Mouse (Mus musculus) frontal cortex, adult (tissue): ENCODE data around the gene 4933428G20Rik.

Source experiments
- ATAC-seq: cut with Nextera tagmentation; 2 replicates; pipeline ENCODE4 v1.9.2; 2017; ENCODE audit warnings: mild to moderate bottlenecking, moderate library complexity, mixed read lengths; ENCODE audit not compliant: low TSS enrichment

4933428G20Rik gene

DNA sequence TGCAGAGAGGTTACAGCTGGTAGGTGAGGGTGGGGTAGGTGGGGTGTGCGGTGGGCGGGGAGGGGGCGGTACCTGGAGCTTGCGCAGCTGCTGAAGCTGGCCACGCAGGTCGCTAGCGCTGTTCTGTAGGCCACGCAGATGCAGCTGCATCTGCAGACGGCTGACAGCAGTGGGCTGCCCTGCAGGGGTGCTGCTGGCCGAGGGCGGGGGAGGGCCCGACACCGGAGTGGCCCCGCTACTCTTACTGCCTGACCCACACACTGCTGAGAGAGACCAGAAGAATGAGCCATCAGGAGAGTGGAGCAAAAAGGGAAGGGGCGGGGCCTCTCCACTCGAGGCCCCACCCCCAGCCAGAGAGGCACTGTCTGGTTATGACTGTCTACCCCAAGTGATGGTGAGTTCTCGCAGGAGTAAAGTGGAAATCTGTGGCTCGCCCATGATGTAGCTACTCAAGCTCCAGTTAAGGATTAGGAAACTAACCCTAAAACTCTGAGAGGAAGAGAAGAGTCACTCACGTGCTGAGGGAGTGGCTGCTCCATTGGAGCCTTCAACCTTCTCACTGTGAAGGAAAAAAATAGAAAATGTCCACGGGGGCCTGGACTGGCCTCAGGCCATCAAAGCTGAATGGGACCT, 32.9 kb upstream of the 4933428G20Rik start:
- ATAC-seq = no peak

DNA sequence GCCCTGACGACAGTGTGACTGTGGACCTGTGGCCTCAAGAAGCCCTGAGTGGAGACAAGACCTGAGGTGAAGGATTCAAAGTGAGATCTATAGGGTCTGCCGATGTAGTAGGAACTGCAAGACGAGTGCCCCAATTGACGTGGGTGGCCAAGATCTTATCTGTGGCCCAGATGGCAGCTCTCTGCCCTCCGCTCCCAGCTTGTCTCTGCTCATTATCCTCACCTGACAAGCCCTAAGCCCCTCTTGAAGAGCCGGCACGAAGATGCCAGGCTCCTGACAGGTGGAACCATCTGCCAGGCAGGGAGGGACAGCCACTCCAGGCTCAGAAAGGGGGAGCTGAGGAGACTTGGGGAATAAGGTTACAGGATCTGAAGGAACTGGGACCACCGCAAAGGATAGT, 32.2 kb upstream of the 4933428G20Rik start:
- no peak for ATAC-seq

DNA sequence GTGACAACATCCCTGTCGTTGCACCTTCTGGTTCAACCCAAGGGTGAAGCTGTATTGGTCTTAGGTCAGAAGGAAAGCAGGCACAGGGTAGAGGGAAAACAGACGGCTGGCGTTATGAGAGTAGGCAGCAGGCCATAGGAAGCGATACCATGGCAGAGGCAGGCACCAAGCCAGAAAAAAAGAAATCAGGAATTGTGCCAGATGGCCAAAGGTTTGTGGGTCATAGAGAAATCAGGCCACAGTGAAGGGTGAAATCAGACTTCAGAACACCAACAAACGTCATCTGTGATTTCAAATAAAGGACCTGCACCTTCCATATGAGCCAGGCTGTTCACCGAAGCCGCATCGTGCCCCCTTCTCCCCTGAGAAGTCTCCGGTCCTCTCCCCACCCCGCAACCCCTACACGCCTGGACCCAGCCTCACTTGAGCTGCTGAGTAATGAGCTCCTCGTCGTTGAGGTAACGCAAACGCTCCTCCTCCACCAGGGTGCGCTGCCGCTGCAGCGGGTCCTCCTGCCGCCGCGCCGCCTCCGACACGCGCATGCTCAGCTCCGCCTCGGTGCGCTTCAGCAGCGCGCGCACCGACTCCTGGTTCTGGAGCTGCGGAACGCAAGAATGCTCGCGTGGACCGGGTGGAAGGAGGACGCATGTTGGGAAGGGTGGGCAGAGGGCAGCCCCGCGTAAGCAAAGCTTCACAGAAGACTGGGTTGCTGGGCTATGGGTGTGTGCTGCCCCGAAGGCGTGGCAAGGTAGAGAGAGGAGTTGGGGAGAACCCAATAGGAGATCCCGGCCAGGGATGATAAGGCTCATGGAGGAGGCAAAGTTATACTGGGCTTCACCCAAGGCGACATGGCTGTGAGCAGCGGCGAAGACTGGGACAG, 31.5 kb upstream of the 4933428G20Rik start:
- peak; percentile 58 for ATAC-seq

DNA sequence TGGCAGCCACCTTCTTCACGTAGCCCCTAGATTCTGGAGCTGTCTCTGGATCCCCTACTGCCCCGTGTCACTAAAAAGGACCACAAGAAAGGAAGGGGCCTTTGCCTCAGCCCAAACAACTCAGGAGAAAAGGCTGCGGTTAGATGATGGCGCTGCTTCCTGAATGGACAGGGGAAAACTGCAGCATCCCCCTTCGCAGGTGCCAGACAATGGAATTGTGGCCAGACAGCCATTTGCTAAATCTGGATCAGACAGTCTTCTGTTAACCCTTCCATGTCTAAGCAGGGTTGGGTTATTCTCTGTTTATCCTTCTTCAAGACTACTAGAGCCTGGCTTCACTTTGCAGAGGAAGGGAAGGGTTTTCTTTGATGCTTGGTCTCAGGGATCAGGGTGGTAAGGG, 30.8 kb upstream of the 4933428G20Rik start:
- no peak for ATAC-seq

DNA sequence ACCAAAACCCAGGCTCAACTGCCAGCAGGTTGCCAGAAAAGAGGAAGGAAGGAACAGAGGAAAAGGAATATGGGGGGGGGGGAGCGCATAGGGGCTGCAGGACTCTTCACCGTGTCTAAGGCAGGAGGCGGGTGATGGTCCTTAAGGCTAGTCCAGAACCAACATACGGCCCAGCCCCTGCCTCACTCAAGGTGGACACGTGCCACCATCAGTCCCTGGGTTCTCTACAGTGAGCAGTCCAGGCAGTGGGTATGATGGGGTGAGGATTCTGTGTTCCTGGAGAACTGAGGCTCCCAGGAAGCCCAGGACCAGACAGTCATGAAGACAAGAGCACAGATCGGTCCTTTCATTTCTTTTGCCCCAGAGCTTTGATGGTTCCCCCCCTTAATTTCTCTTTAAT, 29.9 kb upstream of the 4933428G20Rik start:
- ATAC-seq = no peak

DNA sequence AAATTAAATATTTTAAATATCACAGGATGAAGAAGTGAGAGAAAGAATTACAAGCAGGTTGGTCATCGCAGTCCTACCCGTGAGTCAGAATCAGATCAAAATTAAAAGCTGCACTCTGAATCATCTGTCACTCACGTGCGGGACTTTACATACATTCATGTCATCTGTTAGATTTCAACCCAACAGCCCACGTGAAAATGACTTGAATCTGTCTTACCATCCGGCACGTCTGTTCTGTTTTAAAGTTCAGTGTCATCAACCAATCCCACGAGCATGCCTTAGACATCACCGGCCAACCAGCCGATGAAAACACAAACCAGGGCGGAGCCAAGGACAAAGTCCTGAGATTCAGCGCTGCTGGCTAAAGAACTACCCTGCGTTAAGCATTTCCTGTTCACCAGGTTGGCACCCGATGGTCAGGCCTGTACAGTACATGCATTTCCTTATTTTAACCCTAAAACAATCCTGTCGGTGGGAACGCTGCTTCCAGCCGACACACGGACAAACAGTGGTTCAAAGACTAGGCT, 28.2 kb upstream of the 4933428G20Rik start:
- no peak for ATAC-seq

DNA sequence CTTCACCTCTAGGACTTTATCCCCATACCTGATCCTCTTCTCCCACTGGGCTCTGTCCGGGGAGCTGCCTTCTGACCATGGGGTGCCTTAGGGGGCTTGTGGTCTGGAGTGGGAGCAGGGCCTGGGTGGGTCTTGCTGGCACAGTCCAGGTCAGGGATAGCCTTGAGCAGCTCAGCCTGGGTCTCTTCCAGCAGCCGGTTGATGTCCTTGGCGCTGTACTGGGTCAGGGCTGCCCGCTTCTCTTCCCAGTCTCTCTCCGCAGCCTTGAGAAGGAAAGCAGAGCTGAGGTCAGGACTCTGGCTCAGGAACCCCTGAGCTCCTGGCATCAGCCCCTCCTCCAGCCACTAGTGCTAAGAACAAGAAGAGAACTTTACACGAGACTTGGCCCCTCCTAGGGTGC, 25.2 kb upstream of the 4933428G20Rik start:
- no peak for ATAC-seq

DNA sequence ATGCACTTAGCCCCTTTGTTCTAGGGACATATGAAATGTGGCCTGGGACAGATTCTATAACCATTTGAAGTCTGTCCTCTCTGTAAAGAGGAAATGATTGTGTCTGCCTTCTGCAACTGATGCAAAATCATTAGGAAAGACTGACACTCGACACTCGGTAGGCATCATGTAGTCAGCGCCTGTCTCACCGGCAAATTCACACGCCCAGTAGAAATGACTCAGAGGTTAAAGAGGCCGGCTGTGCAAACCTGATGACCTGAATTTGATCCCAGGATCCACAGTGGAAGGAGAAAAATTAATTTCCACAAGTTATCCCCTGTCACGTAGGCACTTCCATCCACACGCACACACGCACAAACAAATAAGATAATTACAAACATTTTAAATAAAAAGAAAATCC, 24.2 kb upstream of the 4933428G20Rik start:
- no peak for ATAC-seq

DNA sequence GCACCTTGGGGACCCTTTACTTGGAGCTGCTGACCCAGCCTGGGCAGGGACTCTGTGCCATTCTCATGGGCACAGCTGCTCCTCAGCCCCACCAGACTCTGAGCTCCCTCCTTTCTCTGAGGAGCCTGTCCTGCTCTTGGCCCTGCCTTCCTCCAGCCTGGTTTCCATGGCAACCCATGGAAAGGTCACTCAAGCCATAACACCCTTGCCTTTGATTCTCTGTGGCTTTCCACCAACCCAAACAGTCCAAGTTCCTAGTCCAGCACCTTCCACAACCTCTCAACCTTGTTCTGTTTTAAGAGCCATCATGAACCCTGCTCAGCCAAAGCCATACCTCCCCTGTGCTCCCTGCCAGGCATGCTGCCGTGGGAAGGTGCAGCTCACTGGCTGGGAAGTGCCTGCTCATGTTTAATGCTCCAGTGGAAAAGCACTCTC, 23.7 kb upstream of the 4933428G20Rik start:
- ATAC-seq = no peak

DNA sequence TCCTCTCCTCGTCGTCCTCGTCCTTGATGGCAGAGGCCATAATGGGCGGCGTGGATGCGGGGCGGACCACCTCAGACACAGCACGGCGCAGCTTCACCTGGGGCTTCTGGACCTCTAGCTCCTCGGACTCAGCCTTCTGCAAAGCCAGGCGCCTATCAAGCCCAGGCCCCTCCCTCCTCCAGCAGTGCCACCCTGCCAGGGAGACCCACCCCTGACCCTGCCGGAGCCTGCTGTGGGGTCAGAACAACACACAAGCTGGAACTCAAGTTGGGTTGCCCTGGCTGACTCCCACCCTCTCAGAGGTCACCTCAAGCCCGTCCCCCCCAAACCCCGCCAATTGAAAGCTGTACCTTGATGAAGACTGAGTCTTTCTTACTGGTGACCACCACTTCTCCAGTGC, 23.0 kb upstream of the 4933428G20Rik start:
- no peak for ATAC-seq

DNA sequence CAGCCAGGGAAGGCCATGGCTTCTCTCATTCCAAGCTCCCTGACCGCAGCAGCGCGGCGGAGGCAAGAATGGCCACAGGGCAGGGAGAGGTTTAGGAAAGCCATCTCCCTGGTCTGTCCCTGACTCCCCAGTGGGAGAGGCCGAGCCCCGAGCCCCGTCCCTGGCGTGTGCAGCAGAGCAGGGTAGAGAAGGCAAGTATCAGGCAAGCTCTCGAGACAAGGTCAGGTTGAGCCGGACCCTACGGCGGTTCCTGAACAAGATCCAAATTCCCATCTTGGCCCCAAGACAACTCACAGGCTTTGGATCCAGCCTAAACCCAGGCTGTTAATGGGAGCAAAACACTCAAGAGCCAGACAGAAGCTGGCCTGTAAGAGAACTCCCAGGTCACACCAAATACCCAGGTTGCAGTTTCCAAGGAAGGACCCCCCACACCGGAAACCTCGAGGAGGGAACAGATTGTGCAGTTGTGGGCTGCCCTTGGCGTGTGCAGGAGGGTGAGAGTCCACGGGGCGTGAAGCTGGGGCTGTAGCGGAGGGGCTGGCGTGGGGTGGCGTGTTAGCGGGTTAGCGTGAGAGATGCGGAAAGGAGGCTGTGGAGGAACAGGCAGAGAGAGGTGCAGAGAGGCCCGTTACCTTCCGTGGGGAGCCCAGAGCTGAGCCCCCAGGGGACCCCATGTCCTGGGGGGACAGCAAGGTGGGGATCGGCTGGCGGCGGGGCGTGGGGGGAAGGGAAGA, 21.8 kb upstream of the 4933428G20Rik start:
- no peak for ATAC-seq

DNA sequence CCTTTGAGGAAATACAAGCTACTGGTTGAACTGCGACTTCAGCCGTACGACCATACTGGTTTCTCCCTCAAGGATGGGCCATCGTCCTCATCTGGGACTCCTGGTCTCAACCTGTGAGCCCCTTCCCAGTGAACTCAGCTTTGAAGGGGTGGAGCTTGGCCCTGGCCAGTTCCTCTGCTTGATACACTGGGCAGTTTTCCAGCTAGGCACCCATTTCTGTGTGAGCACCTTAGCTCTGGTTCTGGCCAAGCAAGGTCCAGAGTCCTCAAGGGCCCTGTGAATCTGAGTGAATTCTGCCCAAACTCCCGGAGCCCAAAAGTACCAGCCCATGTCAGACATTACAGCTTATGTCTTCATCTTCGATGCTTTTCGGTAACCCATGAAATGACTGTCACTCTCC, 20.4 kb upstream of the 4933428G20Rik start:
- no peak for ATAC-seq

DNA sequence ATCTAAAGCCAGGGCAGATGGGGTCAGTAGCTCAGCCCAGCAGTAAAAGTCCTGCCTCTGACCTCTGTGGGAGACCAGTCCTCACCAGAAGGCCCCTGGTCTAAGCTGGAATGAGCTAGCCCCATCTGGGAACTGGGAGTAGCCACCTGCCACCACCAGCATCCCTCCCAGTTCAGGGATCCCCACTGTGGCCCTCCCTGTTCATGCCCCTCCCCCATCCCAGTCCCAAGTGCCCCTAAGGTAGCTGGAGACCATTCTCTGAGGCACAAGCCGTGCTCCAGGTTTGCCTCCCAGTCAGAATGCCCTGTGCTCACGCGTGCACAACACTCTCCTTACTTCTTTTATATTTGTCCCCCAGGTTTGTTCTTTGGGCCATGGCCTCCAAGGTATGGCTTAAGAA, 12.9 kb upstream of the 4933428G20Rik start:
- no peak for ATAC-seq

DNA sequence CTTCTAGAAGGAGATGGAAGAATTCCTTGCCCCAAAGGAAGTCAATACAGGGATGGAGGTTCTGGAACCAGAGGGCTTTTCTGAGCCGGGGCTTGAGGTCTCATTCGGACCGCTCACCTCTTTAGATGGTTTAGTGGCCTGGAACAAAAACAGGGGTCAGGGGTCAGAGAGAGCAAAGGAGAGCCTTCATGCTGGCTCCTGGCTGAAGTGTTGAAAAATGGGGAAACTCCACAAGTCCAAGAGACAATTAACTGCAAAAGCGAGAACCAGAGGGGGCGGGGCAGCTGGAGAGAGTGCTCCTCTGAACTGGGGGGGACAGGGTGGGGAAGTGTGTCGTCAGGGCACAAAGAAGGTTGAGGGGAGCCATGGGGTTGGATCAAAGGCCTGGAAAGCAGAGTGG, 12.4 kb upstream of the 4933428G20Rik start:
- no peak for ATAC-seq

DNA sequence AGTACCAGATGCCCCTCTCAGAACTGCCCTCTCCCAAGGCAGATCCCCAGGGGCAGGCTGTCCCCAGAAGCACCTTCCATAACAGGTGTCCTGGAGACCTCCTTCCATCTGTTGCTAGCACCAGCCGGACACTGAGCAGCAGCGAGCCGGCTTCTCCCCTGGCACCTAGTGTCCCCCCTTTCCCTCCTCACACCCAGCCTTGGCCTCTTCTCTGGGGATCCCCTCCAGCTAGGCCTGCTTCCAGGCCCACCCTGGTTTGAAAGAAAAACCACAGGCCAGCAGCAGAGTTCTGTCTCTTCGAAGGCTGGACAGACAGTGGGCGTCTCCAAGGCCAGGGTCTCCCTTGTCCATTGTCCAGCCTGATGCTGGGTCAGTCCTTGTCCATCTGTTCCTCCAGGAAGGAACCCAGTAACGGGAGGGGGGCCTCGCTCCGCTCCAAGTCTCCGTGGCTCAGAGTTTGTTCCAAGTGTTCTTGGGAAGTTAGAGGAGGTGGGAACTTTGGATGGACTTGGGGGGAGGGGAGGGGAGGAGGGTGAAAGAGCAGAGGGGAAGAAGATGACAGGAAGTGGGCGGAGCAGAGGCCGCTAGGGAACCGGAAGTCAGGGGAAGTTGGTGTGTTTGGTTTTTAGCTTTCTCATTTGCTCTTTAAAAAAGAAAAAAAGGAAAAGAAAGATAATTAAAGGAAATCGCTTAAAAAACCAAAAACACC, 11.7 kb upstream of the 4933428G20Rik start:
- ATAC-seq = no peak

DNA sequence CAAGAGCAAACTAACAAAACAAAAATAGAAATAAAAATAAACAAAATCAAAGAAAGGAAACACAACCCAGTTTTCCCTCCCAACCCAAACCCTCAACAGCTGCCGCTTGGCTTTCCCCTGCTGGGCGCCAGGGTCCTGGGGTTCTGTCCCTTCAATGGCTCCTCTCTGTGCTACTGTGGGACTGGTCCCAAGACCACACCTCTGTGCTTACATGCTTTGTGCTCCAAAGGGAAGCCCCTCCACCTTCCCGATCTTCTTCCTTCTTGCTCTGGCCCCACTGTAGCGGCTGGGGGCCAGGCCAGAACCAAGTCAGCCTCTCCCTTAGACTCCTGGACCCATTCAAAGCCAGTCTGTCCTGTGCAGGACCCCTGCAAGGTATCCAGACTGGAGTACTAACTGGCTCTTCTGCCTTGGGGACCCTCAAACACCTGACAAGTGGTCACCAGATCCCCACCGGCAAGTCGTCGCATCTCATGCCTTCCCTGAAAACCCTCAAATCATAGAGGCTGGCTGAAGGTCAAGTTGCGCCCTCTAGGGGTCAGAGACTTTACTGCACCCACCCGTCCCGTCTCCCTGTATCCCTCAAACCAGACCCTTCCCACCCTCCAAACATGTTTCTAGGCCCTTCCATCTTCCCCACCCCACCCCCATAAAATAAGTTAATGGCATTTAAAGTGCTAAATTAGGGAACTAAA, 11.0 kb upstream of the 4933428G20Rik start:
- 0 out of 2 replicates have a peak, but pooled peaks have one; percentile 18 for ATAC-seq

DNA sequence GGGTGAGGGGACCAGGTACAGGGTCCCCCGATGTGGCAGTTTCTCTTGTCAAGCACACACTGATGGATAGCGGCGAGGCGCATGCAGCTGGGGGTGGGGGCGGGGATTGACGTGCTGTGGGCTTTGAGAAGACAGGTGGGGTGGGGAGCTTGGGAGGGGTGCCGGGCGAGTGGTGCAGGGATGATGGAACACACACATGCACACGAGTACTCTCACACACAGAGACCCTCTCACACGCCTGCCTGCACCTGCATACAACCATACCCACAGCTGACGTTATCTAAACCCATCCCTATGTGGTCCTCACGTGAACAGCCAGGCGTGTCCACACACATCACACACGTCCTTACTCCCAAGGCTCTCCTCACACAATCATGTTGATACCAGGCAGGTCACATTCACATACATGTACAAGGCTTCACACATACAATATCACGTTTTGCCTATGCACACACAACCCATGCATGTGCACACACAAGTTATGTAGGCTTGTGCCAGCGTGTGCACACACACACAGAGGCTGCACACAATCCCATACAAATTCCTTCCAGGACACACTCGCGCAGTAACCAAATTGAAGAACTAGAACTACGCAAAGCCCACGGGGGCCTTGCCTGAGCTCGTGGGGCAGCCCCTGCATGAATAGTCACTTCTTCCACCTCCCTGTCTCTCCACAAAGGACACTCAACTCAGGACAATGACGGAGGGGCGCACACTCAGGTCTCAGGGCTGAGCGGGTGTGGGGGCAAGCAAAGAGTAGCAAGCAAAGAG, 9.8 kb upstream of the 4933428G20Rik start:
- ATAC-seq = peak; percentile 18; the same call in 1 of the 2 replicates

DNA sequence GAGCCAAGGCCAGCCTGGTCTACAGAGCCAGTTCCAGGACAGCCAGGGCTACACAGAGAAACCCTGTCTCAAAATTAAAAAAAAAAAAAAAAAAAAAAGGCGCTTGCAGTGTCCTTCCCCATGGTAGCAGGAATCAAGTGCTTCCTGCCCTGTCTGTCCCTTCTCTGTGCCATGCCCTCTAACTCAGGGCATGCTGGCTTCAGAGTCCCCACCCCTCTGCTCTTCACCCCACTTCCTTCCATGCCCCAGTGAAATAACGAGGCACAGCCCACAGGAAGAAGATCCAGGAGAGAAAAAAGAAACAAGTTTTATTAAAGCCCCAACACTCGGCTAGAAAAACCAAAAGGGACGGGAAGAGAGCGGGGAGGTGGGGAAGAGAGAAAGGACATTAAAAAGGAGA, 8.9 kb upstream of the 4933428G20Rik start:
- ATAC-seq = no peak

DNA sequence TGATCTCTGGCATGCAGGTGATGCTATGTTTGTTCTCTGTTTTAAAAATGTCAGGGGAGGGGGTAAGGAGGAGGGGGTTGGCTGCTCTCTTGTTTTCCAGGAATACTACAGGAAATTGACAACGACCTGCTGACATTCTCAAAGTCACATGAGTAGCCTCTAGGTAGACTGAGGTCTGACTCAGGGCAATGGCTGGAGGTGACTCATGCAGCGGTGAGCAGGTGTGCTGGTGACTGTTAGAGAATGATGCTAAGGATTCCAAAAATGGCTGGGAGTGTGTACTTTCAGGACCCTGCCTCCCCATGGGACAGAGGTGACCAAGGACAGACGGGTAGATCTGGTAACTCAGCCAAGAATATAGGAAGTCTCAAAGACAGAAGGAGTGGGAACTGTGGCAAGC, 8.1 kb upstream of the 4933428G20Rik start:
- no peak for ATAC-seq

DNA sequence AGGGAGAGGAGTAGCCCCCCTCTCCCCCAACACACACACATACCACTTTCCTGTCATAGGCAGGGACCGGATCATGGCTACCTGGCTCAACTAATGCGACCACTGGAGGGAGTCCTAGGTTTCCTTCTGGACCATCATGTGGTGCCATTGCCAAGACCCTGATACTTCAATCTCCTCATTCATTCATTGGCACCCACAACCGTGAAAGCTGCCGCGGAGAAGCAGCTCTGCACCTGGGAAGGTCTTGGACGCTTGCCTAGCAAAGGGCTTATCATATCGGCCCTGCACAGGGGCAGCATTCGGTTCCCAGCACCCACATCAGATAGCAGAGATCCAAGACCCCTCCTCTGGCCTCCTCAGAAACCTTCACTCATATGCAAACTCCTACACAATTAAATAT, 6.2 kb upstream of the 4933428G20Rik start:
- ATAC-seq = no peak
